Mouse (Mus musculus): ENCODE data around the gene Cmya5.
A peak's percentile ranks its signal among the peaks of the same experiment; 100 is the strongest.

Cmya5 gene

GRCm38 (mm10) chr13:93069481-93069880, 75.0 kb downstream of the Cmya5 start:
- ATAC-seq (ENCODE audit: insufficient number of reproducible peaks, low FRiP score, low TSS enrichment): no peak

GRCm38 (mm10) chr13:93068353-93068752, 76.2 kb downstream of the Cmya5 start:
- ATAC-seq (ENCODE audit: insufficient number of reproducible peaks, low FRiP score, low TSS enrichment): no peak

DNA sequence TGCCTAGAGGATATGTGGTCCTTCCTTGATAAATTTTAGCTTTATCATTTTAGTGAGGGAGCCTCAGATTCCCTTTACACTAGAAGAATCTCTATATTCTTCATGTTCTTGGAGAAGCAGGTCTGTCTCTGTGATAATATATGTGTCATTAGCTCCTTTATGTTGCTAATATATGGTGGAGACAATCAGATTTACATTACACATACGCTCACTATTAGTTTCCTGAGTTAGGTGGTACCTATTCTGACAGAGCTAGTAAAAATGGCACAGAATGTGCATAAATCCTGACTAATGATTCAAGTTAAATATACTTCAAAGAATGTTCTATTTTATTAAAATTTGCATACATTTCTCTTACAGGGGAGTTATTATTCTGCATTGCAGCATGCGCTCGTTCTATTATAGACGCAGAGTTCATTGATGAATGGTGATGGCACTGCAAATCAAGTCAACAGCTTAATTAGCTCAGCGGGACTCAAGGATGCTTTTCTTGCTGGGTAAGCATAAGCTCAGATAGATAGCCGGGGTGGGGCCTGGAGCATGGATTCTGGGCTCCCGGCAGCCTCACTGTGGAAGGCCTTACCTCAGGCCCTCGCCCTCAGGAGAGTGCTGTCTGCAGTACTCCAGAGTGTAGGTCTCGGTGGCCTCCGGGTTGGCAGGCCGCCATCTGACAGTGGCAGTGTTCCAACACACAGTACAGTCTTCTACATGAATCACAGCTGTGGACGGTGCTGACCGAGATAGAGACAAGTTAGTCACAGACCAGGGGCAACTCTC, 81.5 kb downstream of the Cmya5 start:
- peak; percentile 56; the same call in 1 of the 2 replicates for ATAC-seq (ENCODE audit: insufficient number of reproducible peaks, low FRiP score, low TSS enrichment)

- ATAC-seq (ENCODE audit: insufficient number of reproducible peaks, low FRiP score, low TSS enrichment): no peak
These were observed 83.2 kb downstream of the Cmya5 start for GRCm38 (mm10) chr13:93061311-93061710.

- ATAC-seq (ENCODE audit: insufficient number of reproducible peaks, low FRiP score, low TSS enrichment): no peak
These were observed 84.1 kb downstream of the Cmya5 start for GRCm38 (mm10) chr13:93060437-93060836.

- ATAC-seq (ENCODE audit: insufficient number of reproducible peaks, low FRiP score, low TSS enrichment): no peak
These were observed 85.9 kb downstream of the Cmya5 start for GRCm38 (mm10) chr13:93058551-93059011.

DNA sequence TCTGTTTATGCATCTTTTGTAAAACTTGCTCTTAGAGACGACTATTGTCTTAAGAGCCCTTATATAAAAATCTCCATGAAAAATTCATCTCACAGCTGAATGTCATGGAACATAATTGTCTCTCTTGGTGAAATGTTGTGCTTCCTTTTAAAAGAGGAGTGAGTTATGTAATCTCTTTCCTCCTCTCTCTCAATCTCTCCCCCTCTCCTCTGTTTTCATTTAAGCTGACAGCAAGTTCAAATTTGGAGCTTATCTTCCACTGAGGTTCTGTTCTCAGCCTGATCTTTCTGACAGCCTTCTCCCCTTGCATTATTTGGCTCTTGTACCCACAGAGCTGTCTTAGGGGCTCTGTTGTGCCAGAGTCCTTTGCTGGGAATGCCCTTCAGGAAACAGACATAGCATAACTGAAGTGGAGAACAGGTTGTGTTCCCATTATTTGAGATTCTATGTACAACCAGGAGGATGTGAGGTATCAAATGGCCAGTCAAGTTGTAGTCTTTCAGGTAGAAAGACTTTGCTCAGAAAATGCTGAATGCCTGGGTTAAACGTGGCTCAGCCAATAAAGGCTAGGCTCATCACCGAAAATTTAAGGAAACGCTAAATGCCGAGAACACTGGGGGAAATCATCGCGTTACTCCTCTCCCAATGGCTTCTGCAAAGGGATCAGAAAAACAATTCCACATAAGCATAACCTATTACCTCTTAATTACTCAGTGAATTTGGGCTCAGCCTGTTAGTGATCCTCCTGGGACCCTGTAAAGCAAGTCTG, 86.8 kb downstream of the Cmya5 start:
- ATAC-seq (ENCODE audit: insufficient number of reproducible peaks, low FRiP score, low TSS enrichment): no peak

GRCm38 (mm10) chr13:93056091-93056490, 88.4 kb downstream of the Cmya5 start:
- 0 out of 2 replicates have a peak, but pooled peaks have one; percentile 23 for ATAC-seq (ENCODE audit: insufficient number of reproducible peaks, low FRiP score, low TSS enrichment)

DNA sequence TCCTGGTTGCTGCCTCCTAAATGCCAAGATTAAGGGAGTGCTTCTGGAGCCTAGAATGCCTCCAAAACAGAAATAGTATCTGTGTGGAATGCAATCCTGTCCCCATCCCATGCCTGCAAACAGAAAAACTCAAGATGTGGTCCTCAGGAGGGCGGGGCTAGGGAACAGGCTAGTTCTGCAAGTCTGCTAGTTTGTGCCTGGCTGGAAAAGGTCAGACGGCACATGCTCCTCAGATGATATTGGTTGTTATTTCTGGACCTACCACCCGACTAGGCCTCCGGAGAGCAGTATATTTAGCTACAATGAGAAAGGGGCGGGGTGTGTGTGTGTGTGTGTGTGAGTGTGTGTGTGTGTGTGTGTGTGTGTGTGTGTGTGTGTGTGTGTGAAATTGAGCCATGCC, 93.0 kb downstream of the Cmya5 start:
- no peak for ATAC-seq (ENCODE audit: insufficient number of reproducible peaks, low FRiP score, low TSS enrichment)

DNA sequence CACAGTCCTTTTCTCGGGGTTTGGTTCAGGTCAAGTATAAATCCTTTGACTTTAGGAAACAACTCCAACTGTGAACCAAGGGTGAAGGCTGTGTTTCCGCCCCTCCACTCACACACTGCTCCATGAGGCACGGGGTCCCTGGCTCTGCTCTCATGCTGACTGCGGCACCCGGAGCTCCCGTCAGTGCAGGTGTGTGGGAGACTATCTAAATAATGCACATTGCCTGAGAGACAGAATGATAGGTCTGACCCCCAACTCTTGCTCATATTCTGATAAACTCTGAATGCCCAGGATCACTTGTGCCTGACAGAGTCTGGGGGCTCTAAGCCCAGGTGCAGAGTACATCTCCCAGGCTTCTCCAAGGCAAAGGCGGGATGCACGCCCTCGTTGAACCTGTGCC, 103.5 kb downstream of the Cmya5 start:
- no peak for ATAC-seq (ENCODE audit: insufficient number of reproducible peaks, low FRiP score, low TSS enrichment)

- ATAC-seq (ENCODE audit: insufficient number of reproducible peaks, low FRiP score, low TSS enrichment): no peak
These were observed 108.3 kb downstream of the Cmya5 start for GRCm38 (mm10) chr13:93036218-93036617.

- ATAC-seq (ENCODE audit: insufficient number of reproducible peaks, low FRiP score, low TSS enrichment): no peak
These were observed 115.2 kb downstream of the Cmya5 start for GRCm38 (mm10) chr13:93029337-93029736.

DNA sequence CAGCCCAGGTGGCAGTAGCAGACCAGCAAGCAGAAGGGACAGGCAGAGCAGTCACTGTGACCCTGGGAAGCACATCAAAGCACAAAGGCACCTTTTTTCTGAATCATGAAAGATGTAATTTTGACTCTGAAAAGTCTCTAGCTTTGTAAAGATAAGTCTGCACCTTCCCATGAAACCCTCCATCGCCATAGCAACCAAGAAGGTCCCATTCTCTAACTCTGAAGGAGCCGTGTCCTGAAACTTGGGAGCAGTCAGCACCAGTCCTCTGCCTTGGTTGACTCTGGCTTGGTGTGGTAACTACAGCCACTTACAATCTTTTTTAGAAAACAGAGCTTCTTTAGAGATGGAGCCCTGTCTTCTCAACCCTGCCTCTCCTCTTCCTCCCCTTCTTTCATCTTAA, 119.7 kb downstream of the Cmya5 start:
- no peak for ATAC-seq (ENCODE audit: insufficient number of reproducible peaks, low FRiP score, low TSS enrichment)

- no peak for ATAC-seq (ENCODE audit: insufficient number of reproducible peaks, low FRiP score, low TSS enrichment)
These were observed 122.4 kb downstream of the Cmya5 start for GRCm38 (mm10) chr13:93022158-93022557.

- no peak for ATAC-seq (ENCODE audit: insufficient number of reproducible peaks, low FRiP score, low TSS enrichment)
These were observed 131.6 kb downstream of the Cmya5 start for GRCm38 (mm10) chr13:93012952-93013351.

DNA sequence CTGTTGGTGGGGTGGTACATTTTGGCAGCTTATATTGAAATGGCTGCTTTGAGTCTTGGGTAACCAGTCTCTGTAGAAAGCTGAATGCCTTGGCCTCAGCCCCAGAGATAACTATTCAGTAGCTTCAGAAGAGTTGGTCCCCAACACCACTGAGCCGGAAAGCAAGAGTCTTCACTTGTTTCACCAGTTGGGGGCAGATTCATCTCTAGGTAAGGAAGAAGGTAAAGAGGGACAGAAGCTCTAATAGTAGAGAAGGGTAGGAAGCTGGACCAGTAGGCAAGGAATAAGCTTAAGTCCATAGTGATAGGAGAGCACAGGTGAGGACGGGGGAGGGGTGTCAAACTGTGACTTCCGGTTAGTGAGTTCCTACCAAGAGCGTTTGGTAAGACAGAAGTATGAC, 133.2 kb downstream of the Cmya5 start:
- no peak for ATAC-seq (ENCODE audit: insufficient number of reproducible peaks, low FRiP score, low TSS enrichment)

DNA sequence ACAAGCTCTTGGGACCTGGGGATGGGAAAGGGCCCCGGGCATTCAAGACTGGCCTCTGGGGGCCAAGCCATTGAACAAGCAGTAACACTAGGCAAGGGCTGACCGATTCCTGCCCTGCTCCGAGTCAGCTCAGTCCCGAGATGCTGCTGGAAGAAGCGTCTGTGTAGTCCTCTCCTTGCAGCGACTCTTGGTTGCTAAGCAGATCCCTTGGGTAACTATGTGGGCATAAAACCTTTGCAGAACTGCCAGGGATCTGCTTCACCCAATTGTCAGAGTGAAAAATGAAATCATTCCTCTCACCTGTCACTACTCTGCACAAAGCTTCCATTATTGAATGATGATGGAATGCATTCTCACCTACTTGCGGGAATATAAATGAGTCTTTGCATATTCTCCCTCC, 134.0 kb downstream of the Cmya5 start:
- no peak for ATAC-seq (ENCODE audit: insufficient number of reproducible peaks, low FRiP score, low TSS enrichment)

DNA sequence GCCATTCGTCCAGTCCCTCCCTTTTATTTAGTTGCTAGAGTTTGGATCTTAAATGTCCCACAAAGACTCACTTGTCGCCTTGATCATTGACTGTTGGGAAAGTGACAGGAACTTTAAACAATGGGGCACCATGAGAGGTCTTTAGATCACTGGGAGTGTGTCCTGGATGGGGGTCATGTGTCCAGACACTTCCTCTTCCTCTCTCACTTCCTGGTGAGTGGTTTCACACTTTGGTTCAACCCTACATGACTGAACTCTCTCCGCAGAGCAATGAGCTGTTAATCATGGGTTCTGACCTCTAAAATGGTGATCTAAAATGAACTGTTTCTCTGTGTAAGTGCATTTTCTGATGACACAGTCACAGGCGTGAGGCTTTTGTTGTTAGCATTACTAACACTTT, 137.4 kb downstream of the Cmya5 start:
- no peak for ATAC-seq (ENCODE audit: insufficient number of reproducible peaks, low FRiP score, low TSS enrichment)

- no peak for ATAC-seq (ENCODE audit: insufficient number of reproducible peaks, low FRiP score, low TSS enrichment)
These were observed 138.2 kb downstream of the Cmya5 start for GRCm38 (mm10) chr13:93006347-93006746.

DNA sequence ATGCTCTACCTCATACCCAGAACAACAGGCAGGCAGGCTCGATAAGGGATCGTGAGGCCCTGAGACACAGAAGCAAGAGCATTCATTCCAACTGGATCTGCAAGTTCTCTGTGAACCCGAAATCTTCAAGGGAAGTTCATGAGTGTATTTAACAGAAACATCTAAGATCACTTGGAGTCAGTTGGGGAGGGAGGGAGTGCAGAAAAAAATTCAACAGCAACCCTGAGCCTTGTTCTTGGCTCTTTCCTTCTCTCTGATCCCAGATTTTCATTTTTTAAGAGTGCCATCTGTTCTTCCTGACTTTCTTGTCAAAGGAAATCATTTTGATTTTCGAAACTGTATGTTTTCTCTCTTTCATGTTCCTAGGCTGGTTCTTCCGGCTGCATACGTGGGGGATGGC, 140.5 kb downstream of the Cmya5 start:
- no peak for ATAC-seq (ENCODE audit: insufficient number of reproducible peaks, low FRiP score, low TSS enrichment)

- ATAC-seq (ENCODE audit: insufficient number of reproducible peaks, low FRiP score, low TSS enrichment): no peak
These were observed 142.1 kb downstream of the Cmya5 start for GRCm38 (mm10) chr13:93002456-93002855.
